Mouse (Mus musculus): Measurements from ENCODE around the gene Crygf.
"Not testable (repeated sequence)": the region's sequence is repeated elsewhere in the genome, so short reads cannot be mapped to it uniquely, and the experiment has no call there.

The Crygf gene

DNA sequence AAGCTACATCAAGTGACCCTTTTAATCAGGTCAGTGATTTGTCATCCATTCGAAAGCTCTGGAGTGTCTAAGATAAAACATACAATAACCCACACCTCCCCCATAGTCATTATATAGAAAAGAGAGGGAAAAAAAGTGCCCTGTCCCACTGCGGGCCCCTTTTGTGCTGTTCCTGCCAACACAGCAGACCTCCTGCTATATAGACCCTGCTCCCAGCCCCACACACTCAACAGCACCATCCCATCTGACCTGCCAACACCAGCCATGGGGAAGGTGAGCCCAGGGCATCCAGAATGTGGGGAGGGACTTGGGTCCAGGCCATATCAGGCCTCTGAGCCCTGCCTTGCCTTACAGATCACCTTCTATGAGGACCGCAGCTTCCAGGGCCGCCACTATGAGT lies at the start of gene Crygf:
Crygf (plus strand) TSS at position 227 of the 400 bp plus-strand sequence.
- no peak for DNase-seq (ENCODE audit: low read depth, low spot score)

DNA sequence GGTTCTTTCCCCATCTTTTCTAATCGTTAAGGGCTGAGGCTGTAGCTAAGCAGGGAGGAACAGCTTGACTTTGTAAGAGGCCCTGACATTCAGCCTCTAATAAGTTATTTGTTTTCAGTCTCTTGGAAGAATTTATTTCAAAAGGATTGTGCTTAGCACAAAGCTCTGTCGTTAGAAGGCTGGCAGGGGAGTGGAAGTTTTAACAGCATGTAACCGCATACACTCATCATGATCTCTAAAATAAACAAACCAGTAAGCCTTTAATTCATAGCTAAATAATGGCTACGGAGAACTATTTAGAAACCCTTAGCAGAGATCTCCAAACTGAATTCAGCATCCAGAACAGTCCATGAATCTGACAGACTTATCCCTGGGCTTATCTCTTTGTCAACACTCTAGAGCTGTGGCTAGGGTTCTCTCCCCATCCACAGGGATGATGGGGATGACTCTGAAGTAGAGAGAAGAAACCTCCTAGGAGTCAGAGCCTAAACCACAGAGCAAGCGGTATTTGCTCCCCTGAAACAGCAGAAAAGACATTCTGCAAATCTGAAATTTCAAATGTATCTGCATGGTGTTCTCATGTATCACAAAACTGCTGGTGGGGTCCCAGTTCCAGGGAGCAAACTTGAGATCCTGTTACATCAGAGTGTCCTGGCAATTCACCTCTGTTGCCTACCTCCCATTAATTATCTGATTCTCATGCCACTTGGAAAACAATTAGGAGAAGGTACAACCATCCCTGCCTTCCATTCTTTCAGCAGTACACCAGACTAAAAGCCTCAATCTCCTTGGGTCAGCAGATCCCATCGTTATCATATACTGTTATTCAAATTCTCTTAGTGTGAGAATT lies 734 bp upstream of the Crygf start:
- DNase-seq (ENCODE audit: low read depth, low spot score), result no peak

DNA sequence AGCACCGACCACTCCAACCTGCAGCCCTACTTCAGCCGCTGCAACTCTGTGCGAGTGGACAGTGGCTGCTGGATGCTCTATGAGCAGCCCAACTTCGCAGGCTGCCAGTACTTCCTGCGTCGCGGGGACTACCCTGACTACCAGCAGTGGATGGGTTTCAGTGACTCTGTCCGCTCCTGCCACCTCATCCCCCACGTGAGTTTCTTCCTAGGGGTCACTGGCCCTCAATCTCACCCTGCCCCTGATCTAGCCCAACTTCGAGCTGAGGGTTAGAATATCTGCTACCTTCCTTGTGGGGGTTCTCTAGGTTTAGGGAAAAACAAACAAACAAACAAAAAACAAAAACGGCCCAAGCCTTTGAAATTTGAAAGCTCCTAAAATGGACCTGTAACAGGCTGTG lies 376 bp downstream of the Crygf start:
- DNase-seq (ENCODE audit: low read depth, low spot score), result not testable (repeated sequence)

DNA sequence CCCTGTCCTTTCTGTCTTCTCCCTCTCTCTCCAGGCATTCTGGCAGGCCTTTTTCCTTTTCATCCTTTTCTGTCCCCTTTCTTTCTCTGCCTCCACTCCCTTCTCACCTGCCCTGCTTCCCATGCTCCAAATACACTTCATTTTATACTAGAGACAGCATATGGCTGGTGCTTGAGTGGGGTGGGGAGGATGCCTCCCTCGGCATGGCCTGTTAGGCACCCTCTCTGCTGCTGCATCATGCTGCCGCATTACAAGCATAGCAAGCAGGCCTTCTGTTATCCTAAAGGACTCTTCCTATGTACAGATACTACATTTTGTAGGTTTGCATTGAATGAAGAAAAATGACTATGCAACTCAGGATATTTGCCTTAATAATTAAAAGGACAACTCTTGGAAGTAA lies 3.7 kb downstream of the Crygf start:
- DNase-seq (ENCODE audit: low read depth, low spot score), result no peak

DNA sequence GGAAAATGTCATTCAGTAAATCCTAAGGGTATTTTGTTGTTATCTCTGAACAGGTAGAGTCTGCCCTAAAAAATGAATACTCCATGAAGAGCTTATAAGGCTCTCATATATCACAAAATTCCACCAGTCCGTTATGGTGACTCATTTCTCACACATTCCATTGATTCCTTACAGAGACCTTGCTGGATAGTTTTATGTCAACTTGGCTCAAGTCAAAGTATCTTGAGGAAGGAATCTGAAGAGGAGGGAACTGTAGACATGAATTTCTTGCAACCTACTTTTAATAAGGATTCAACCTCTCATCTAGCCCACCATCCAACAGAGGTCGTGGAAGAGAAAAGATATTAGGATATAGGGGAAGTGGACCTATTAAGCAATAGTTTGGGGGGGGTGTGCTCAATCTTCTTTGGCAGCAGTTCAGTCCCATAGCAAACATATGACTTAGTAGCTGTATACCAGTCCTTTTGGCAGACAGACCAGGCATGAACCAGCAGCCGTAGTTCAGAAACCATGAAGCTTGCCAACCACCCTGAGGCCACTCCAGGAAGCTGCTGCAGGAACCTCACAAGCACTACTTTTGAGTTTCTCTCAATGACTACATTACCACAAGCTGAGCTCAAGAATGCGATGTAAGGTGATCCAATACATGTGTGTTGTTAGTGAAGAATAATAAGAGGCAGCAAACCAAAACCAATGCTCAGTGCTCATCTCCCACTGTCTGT lies 5.9 kb downstream of the Crygf start:
- no peak for DNase-seq (ENCODE audit: low read depth, low spot score)

Measured in A20 (cell line).